ENCODE assay signal across 8 mouse cellular contexts in the genomic region with DNA sequence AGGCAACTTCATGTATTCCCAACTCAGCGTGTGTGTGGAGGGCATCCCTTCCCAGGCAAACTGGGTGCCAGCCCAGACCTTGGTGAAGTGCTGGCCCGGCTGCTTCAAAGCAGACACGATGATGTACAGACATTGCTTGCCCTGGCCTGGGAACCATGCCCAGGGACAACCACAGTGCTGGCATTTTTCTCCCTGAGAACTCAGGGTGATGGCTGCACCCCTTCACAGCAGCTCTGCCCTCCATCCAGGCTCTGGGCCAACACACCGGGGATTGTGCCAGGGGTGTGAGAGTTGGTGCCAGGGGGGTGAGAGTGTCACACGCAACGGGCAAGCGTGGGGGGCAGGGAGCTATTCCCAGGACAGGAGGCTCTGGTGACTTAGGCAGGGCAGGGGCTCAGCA. TPM values are rescaled to one million over a fixed set of nuclear protein-coding genes. Genes with fewer than 3 reads are reported as not detected.
DNase-seq lines count a peak whose midpoint lies in the region; TF ChIP-seq lines count a peak whose summit lies in the region.

No protein-coding gene starts in this region.

- no peaks in the 10 kb centered on the region for H3K36me3 ChIP-seq in myocyte (ENCODE audit: control insufficient read depth, insufficient read depth)

- H3K79me2 ChIP-seq in myocyte (ENCODE audit: control insufficient read depth, insufficient read depth), result no peaks in the 10 kb centered on the region

- no peak overlapping the region for H3K4me3 ChIP-seq in myocyte

- no peaks in the 10 kb centered on the region for H3K27me3 ChIP-seq in myocyte (ENCODE audit: control insufficient read depth, insufficient read depth, insufficient read length)

- H3K4me2 ChIP-seq in myocyte (ENCODE audit: low read depth), result peak overlapping the region; percentile 7

- no peak for TF ChIP-seq POLR2A in myocyte (IDR thresholded peaks at IDR 0.05; ENCODE audit: insufficient read length, low read depth)

- peak; percentile 76 for DNase-seq in layer of hippocampus, adult 11-12 months (ENCODE audit: low spot score)
- no peak for DNase-seq in layer of hippocampus, adult 9-10 months (ENCODE audit: low spot score)
- DNase-seq in brain, adult 2 months (ENCODE audit: low read depth, low spot score), result peak; percentile 85
- DNase-seq in frontal cortex, postnatal 25 days (ENCODE audit: low spot score in 2 of 2), result peak; percentile 36 to 63
- DNase-seq in layer of hippocampus, adult 9-11 months, result peak; percentile 88
- no peak for DNase-seq in B cell, adult 2 months
- DNase-seq in thymus, postnatal 4 days, result no peak

- H3ac ChIP-seq in myocyte (ENCODE audit: control insufficient read depth, insufficient read length), result no peak overlapping the region

TF ChIP-seq in myocyte, 11 proteins besides CTCF, POLR2A, EP300 and RAD21:
- no peak for TF ChIP-seq TCF3 (IDR thresholded peaks at IDR 0.05; ENCODE audit: insufficient read length, low read depth)
- no peak for TF ChIP-seq POLR2AphosphoS2 (IDR thresholded peaks at IDR 0.05; ENCODE audit: insufficient read length, low read depth)
- no peak for TF ChIP-seq REST (IDR thresholded peaks at IDR 0.05; ENCODE audit: insufficient read depth, insufficient read length)
- no peak for TF ChIP-seq TCF12 (IDR thresholded peaks at IDR 0.05; ENCODE audit: insufficient read depth, poor library complexity, severe bottlenecking)
- no peak for TF ChIP-seq SRF (IDR thresholded peaks at IDR 0.05; ENCODE audit: control insufficient read depth, insufficient read length, low read depth)
- TF ChIP-seq USF1 (IDR thresholded peaks at IDR 0.05; ENCODE audit: low read depth), result no peak
- TF ChIP-seq MYOD1 (IDR thresholded peaks at IDR 0.05; ENCODE audit: control insufficient read depth in 1 of 3, insufficient read length in 2 of 3, low read depth in 2 of 3), result no peak
- no peak for TF ChIP-seq MAX (IDR thresholded peaks at IDR 0.05; ENCODE audit: low read depth)
- no peak for TF ChIP-seq MYOG (IDR thresholded peaks at IDR 0.05; ENCODE audit: control insufficient read depth in 1 of 3, insufficient read depth in 1 of 3, insufficient read length in 2 of 3, low read depth in 2 of 3)
- TF ChIP-seq E2F4 (IDR thresholded peaks at IDR 0.05; ENCODE audit: insufficient read depth), result no peak
- TF ChIP-seq CEBPB (IDR thresholded peaks at IDR 0.05; ENCODE audit: insufficient read depth, poor library complexity, severe bottlenecking), result no peak

RNA-seq across cellular contexts. Expression of gene 1190005I06Rik, which starts 2.8 kb away (rescaled TPM):
- 4.9 TPM for polyA plus RNA-seq in myocyte (2012; fragmentation: generic; extraction: Trizol)

RNA-seq across cellular contexts. Expression of gene Gm27021, which starts 23.2 kb away (rescaled TPM):
- 1.9 TPM for polyA plus RNA-seq in myocyte (2012; fragmentation: generic; extraction: Trizol)

RNA-seq across cellular contexts. Expression of gene Cox4i1, which starts 23.4 kb away (rescaled TPM):
- 1,903 TPM for polyA plus RNA-seq in myocyte (2012; fragmentation: generic; extraction: Trizol)

RNA-seq across cellular contexts. Expression of gene Emc8, which starts 23.7 kb away (rescaled TPM):
- polyA plus RNA-seq in myocyte (2012; fragmentation: generic; extraction: Trizol), result 122 TPM

RNA-seq across cellular contexts. Expression of gene Gins2, which starts 55.6 kb away (rescaled TPM):
- 11.2 TPM for polyA plus RNA-seq in myocyte (2012; fragmentation: generic; extraction: Trizol)

Comparison
In these comparisons a context has a peak if more than half of its experiments do, and no peak if none do; other contexts are left out.
1. DNase-seq: peak in layer of hippocampus, adult 11-12 months (single experiment), brain, adult 2 months (single experiment), frontal cortex, postnatal 25 days (2 of 2) and layer of hippocampus, adult 9-11 months (single experiment); none in layer of hippocampus, adult 9-10 months (single experiment), B cell, adult 2 months (0 of 2) and thymus, postnatal 4 days (single experiment).